Mouse (Mus musculus): Measurements from ENCODE around the gene Tjp2. TPM values are rescaled to one million over a fixed set of nuclear protein-coding genes. Genes with fewer than 3 reads are reported as not detected.

Tjp2 gene
- polyA plus RNA-seq, 1 experiment from 2014 or later: 28.4 TPM

- peaks cover 8% of the 10 kb centered on the region; the same call in 1 of the 2 replicates for H3K4me1 ChIP-seq
- H3K27me3 ChIP-seq (replicated peaks): no peaks in the 10 kb centered on the region
- no peak for ATAC-seq (ENCODE audit: low FRiP score, low read depth)
- no peak overlapping the region for H3K9ac ChIP-seq
- no peak overlapping the region for H3K27ac ChIP-seq
- no peak overlapping the region for H3K4me3 ChIP-seq
- 94% methylated on average over 7 of the region's 7 CpGs for WGBS
- H3K4me2 ChIP-seq (replicated peaks): no peak overlapping the region
- no peaks in the 10 kb centered on the region for H3K9me3 ChIP-seq
- peaks cover 9% of the 10 kb centered on the region; the same call in 1 of the 2 replicates for H3K36me3 ChIP-seq
Observed at GRCm38 (mm10) chr19:24144009-24144408, 80.8 kb downstream of the Tjp2 start.

- H3K36me3 ChIP-seq: no peaks in the 10 kb centered on the region
- peak; percentile 61; the same call in 1 of the 2 replicates for ATAC-seq (ENCODE audit: low FRiP score, low read depth)
- no peak overlapping the region for H3K27ac ChIP-seq
Observed at GRCm38 (mm10) chr19:24142621-24143061, 82.2 kb downstream of the Tjp2 start.

GRCm38 (mm10) chr19:24140298-24140697, 84.5 kb downstream of the Tjp2 start:
- ATAC-seq (ENCODE audit: low FRiP score, low read depth): no peak
- H3K27me3 ChIP-seq (replicated peaks): no peaks in the 10 kb centered on the region; the same call in 1 of the 2 replicates
- 70% methylated on average over 3 of the region's 3 CpGs for WGBS

More at GRCm38 (mm10) chr19:24142621-24143061, 82.2 kb downstream of the Tjp2 start:
- no peak overlapping the region for H3K9ac ChIP-seq
- H3K4me3 ChIP-seq: no peak overlapping the region
- no peaks in the 10 kb centered on the region for H3K27me3 ChIP-seq (replicated peaks)
- 73% methylated on average over 12 of the region's 12 CpGs for WGBS
- no peaks in the 10 kb centered on the region for H3K9me3 ChIP-seq
- peaks cover 10% of the 10 kb centered on the region; the same call in 1 of the 2 replicates for H3K4me1 ChIP-seq
- no peak overlapping the region for H3K4me2 ChIP-seq (replicated peaks)

GRCm38 (mm10) chr19:24137392-24137791, 87.4 kb downstream of the Tjp2 start:
- H3K4me3 ChIP-seq: no peak overlapping the region
- peaks cover 30% of the 10 kb centered on the region for H3K4me1 ChIP-seq
- H3K27me3 ChIP-seq (replicated peaks): no peaks in the 10 kb centered on the region; the same call in 1 of the 2 replicates
- no peak overlapping the region for H3K9ac ChIP-seq
- H3K4me2 ChIP-seq (replicated peaks): no peak overlapping the region
- H3K27ac ChIP-seq: no peak overlapping the region
- WGBS: 76% methylated on average over 4 of the region's 4 CpGs
- peaks cover 9% of the 10 kb centered on the region; the same call in 1 of the 2 replicates for H3K36me3 ChIP-seq
- ATAC-seq (ENCODE audit: low FRiP score, low read depth): 0 out of 2 replicates have a peak, but pooled peaks have one; percentile 7
- no peaks in the 10 kb centered on the region for H3K9me3 ChIP-seq

More at GRCm38 (mm10) chr19:24140298-24140697, 84.5 kb downstream of the Tjp2 start:
- Histone ChIP-seq H3K4me1 (peaks cover 26% of the 10 kb centered on the region), H3K36me3 (peaks cover 5% of the 10 kb centered on the region; the same call in 1 of the 2 replicates), H3K4me2 (replicated peaks) (no peak overlapping the region), H3K9me3 (no peaks in the 10 kb centered on the region), H3K4me3 (no peak overlapping the region), H3K9ac (no peak overlapping the region), H3K27ac (no peak overlapping the region)

GRCm38 (mm10) chr19:24134991-24135390, 89.8 kb downstream of the Tjp2 start:
- WGBS: 39% methylated on average over 10 of the region's 10 CpGs
- peak overlapping the region; percentile 53 for H3K4me2 ChIP-seq (replicated peaks)
- ATAC-seq (ENCODE audit: low FRiP score, low read depth): peak; percentile 65; the same call in 1 of the 2 replicates
- no peaks in the 10 kb centered on the region; the same call in 1 of the 2 replicates for H3K27me3 ChIP-seq (replicated peaks)
- H3K27ac ChIP-seq: no peak overlapping the region
- H3K4me3 ChIP-seq: peak overlapping the region; percentile 25
- no peaks in the 10 kb centered on the region for H3K9me3 ChIP-seq
- H3K4me1 ChIP-seq: peaks cover 27% of the 10 kb centered on the region
- peaks cover 32% of the 10 kb centered on the region for H3K36me3 ChIP-seq
- no peak overlapping the region for H3K9ac ChIP-seq

GRCm38 (mm10) chr19:24134144-24134911, 90.5 kb downstream of the Tjp2 start:
- no peak overlapping the region for H3K9ac ChIP-seq
- H3K36me3 ChIP-seq: peaks cover 36% of the 10 kb centered on the region
- peaks cover 27% of the 10 kb centered on the region for H3K4me1 ChIP-seq
- peak overlapping the region; percentile 25 for H3K4me3 ChIP-seq
- H3K27ac ChIP-seq: no peak overlapping the region
- peak; percentile 67 for ATAC-seq (ENCODE audit: low FRiP score, low read depth)
- H3K27me3 ChIP-seq (replicated peaks): no peaks in the 10 kb centered on the region; the same call in 1 of the 2 replicates
- WGBS: 68% methylated on average over 16 of the region's 16 CpGs
- peak overlapping the region; percentile 53 for H3K4me2 ChIP-seq (replicated peaks)
- no peaks in the 10 kb centered on the region for H3K9me3 ChIP-seq

GRCm38 (mm10) chr19:24123534-24124290, 101.1 kb downstream of the Tjp2 start:
- Histone ChIP-seq H3K4me3 (no peak overlapping the region), H3K4me2 (replicated peaks) (no peak overlapping the region), H3K9me3 (no peaks in the 10 kb centered on the region), H3K36me3 (peaks cover 38% of the 10 kb centered on the region), H3K4me1 (no peaks in the 10 kb centered on the region), H3K27ac (no peak overlapping the region), H3K9ac (no peak overlapping the region), H3K27me3 (replicated peaks) (no peaks in the 10 kb centered on the region)
- WGBS: 94% methylated on average over 8 of the region's 8 CpGs
- no peak for ATAC-seq (ENCODE audit: low FRiP score, low read depth)

- no peaks in the 10 kb centered on the region for H3K4me1 ChIP-seq
- 92% methylated on average over 6 of the region's 6 CpGs for WGBS
- H3K27me3 ChIP-seq (replicated peaks): no peaks in the 10 kb centered on the region
- H3K9ac ChIP-seq: no peak overlapping the region
- no peak overlapping the region for H3K27ac ChIP-seq
- no peak overlapping the region for H3K4me3 ChIP-seq
- no peak for ATAC-seq (ENCODE audit: low FRiP score, low read depth)
- H3K4me2 ChIP-seq (replicated peaks): no peak overlapping the region
- peaks cover 32% of the 10 kb centered on the region for H3K36me3 ChIP-seq
- H3K9me3 ChIP-seq: no peaks in the 10 kb centered on the region
Observed at GRCm38 (mm10) chr19:24123087-24123486, 101.7 kb downstream of the Tjp2 start.

GRCm38 (mm10) chr19:24122647-24123046, 102.2 kb downstream of the Tjp2 start:
- no peak overlapping the region for H3K4me2 ChIP-seq (replicated peaks)
- no peaks in the 10 kb centered on the region for H3K27me3 ChIP-seq (replicated peaks)

GRCm38 (mm10) chr19:24120811-24121210, 104.0 kb downstream of the Tjp2 start:
- no peak overlapping the region for H3K9ac ChIP-seq
- H3K4me3 ChIP-seq: no peak overlapping the region
- no peak for ATAC-seq (ENCODE audit: low FRiP score, low read depth)
- H3K36me3 ChIP-seq: peaks cover 33% of the 10 kb centered on the region
- WGBS: 84% methylated on average over 4 of the region's 4 CpGs
- no peak overlapping the region for H3K4me2 ChIP-seq (replicated peaks)
- no peaks in the 10 kb centered on the region for H3K9me3 ChIP-seq
- no peaks in the 10 kb centered on the region for H3K27me3 ChIP-seq (replicated peaks)
- H3K4me1 ChIP-seq: no peaks in the 10 kb centered on the region
- no peak overlapping the region for H3K27ac ChIP-seq

More at GRCm38 (mm10) chr19:24122647-24123046, 102.2 kb downstream of the Tjp2 start:
- no peak for ATAC-seq (ENCODE audit: low FRiP score, low read depth)
- Histone ChIP-seq H3K27ac (no peak overlapping the region), H3K4me1 (no peaks in the 10 kb centered on the region), H3K9ac (no peak overlapping the region), H3K4me3 (no peak overlapping the region), H3K36me3 (peaks cover 32% of the 10 kb centered on the region), H3K9me3 (no peaks in the 10 kb centered on the region)
- WGBS: 96% methylated on average over 9 of the region's 9 CpGs

- Histone ChIP-seq H3K4me3 (no peak overlapping the region), H3K9me3 (no peaks in the 10 kb centered on the region), H3K4me1 (no peaks in the 10 kb centered on the region), H3K9ac (no peak overlapping the region), H3K4me2 (replicated peaks) (no peak overlapping the region), H3K27me3 (replicated peaks) (no peaks in the 10 kb centered on the region), H3K27ac (no peak overlapping the region), H3K36me3 (peaks cover 30% of the 10 kb centered on the region)
- ATAC-seq (ENCODE audit: low FRiP score, low read depth): no peak
- 87% methylated on average over 9 of the region's 9 CpGs for WGBS
Observed at GRCm38 (mm10) chr19:24118775-24119174, 106.1 kb downstream of the Tjp2 start.

- no peaks in the 10 kb centered on the region for H3K9me3 ChIP-seq
- 92% methylated on average over 7 of the region's 7 CpGs for WGBS
- no peaks in the 10 kb centered on the region for H3K27me3 ChIP-seq (replicated peaks)
- H3K36me3 ChIP-seq: peaks cover 42% of the 10 kb centered on the region
- H3K4me3 ChIP-seq: no peak overlapping the region
- no peaks in the 10 kb centered on the region for H3K4me1 ChIP-seq
- no peak overlapping the region for H3K9ac ChIP-seq
- H3K4me2 ChIP-seq (replicated peaks): no peak overlapping the region
- H3K27ac ChIP-seq: no peak overlapping the region
- ATAC-seq (ENCODE audit: low FRiP score, low read depth): no peak
Observed at GRCm38 (mm10) chr19:24111581-24111980, 113.2 kb downstream of the Tjp2 start.

Data from neural tube, embryonic 12.5 days (tissue).